Mouse (Mus musculus): ENCODE measurements at regions not wholly inside any gene's neighbourhood (a gene's known extent, or its start where the extent isn't known, plus 50 kb on each side); places are given as distances from the start of the nearest gene placed in this dataset.

- no peak for DNase-seq (ENCODE audit: low spot score)
Observed at GRCm38 (mm10) chr17:72993134-72993533, 75.0 kb downstream of the Lbh start.

GRCm38 (mm10) chr17:72993626-72994025, 75.5 kb downstream of the Lbh start:
- no peak for DNase-seq (ENCODE audit: low spot score)

GRCm38 (mm10) chr17:72996539-72996938, 78.4 kb downstream of the Lbh start:
- DNase-seq (ENCODE audit: low spot score), result no peak

- DNase-seq (ENCODE audit: low spot score), result peak; percentile 35
Observed at GRCm38 (mm10) chr17:72997301-72997921, 79.3 kb downstream of the Lbh start.

- DNase-seq (ENCODE audit: low spot score), result no peak
Observed at GRCm38 (mm10) chr17:73005100-73005499, 87.0 kb downstream of the Lbh start.

- DNase-seq (ENCODE audit: low spot score), result peak; percentile 78
Observed at GRCm38 (mm10) chr17:73008901-73009300, 90.8 kb downstream of the Lbh start.

- DNase-seq (ENCODE audit: low spot score), result no peak
Observed at GRCm38 (mm10) chr17:73009962-73010361, 91.9 kb downstream of the Lbh start.

GRCm38 (mm10) chr17:73012356-73012755, 94.3 kb downstream of the Lbh start:
- DNase-seq (ENCODE audit: low spot score), result no peak

GRCm38 (mm10) chr17:73012954-73013353, 94.8 kb upstream of the Lclat1 start:
- no peak for DNase-seq (ENCODE audit: low spot score)

- DNase-seq (ENCODE audit: low spot score), result no peak
Observed at GRCm38 (mm10) chr17:73014090-73014853, 93.5 kb upstream of the Lclat1 start.

- no peak for DNase-seq (ENCODE audit: low spot score)
Observed at GRCm38 (mm10) chr17:73017173-73017572, 90.6 kb upstream of the Lclat1 start.

GRCm38 (mm10) chr17:73022630-73023051, 85.1 kb upstream of the Lclat1 start:
- DNase-seq (ENCODE audit: low spot score), result no peak

GRCm38 (mm10) chr17:73023362-73024107, 84.2 kb upstream of the Lclat1 start:
- peak; percentile 21 for DNase-seq (ENCODE audit: low spot score)

GRCm38 (mm10) chr17:73027122-73027521, 80.7 kb upstream of the Lclat1 start:
- DNase-seq (ENCODE audit: low spot score), result no peak

- DNase-seq (ENCODE audit: low spot score), result no peak
Observed at GRCm38 (mm10) chr17:73031796-73032195, 76.0 kb upstream of the Lclat1 start.

GRCm38 (mm10) chr17:73032326-73032725, 75.5 kb upstream of the Lclat1 start:
- no peak for DNase-seq (ENCODE audit: low spot score)

- no peak for DNase-seq (ENCODE audit: low spot score)
Observed at GRCm38 (mm10) chr17:73034420-73034819, 73.4 kb upstream of the Lclat1 start.

- DNase-seq (ENCODE audit: low spot score), result no peak
Observed at GRCm38 (mm10) chr17:73034981-73035481, 72.8 kb upstream of the Lclat1 start.

GRCm38 (mm10) chr17:73036845-73037244, 70.9 kb upstream of the Lclat1 start:
- no peak for DNase-seq (ENCODE audit: low spot score)

- no peak for DNase-seq (ENCODE audit: low spot score)
Observed at GRCm38 (mm10) chr17:73038586-73038985, 69.2 kb upstream of the Lclat1 start.

GRCm38 (mm10) chr17:73044918-73045580, 62.7 kb upstream of the Lclat1 start:
- no peak for DNase-seq (ENCODE audit: low spot score)

GRCm38 (mm10) chr17:73046985-73047384, 60.8 kb upstream of the Lclat1 start:
- peak; percentile 46 for DNase-seq (ENCODE audit: low spot score)
